Mouse (Mus musculus) heart, embryonic 14.5 days (tissue): ENCODE data around the gene Hadha. TPM values are rescaled to one million over a fixed set of nuclear protein-coding genes. Genes with fewer than 3 reads are reported as not detected.

Experiments
- ATAC-seq: fragments of 200-750 bp; cut with Nextera tagmentation; 2 replicates; pipeline ENCODE4 v1.8.0; 2017; ENCODE audit warnings: low read depth, moderate TSS enrichment; ENCODE audit not compliant: insufficient number of reproducible peaks, insufficient read depth, low FRiP score
- H3K27ac ChIP-seq, 2 experiments: fragments of 200-500 bp in 1 of 2; fragments of 300-500 bp in 1 of 2; sonication (generic) in 1 of 2; replicated peaks in 1 of 2; 2 replicates each; pipeline ENCODE4 v1.5.1; 2012 to 2014; ENCODE audit warnings: low read depth in 2 of 2, low read length in 2 of 2, control low read depth in 1 of 2, mild to moderate bottlenecking in 1 of 2, mixed read lengths in 1 of 2; ENCODE audit not compliant: control insufficient read depth in 1 of 2, insufficient read depth in 1 of 2
- H3K27me3 ChIP-seq: fragments of 300-500 bp; sonication (generic); 2 replicates; pipeline ENCODE4 v1.6.1; 2014; ENCODE audit warnings: mild to moderate bottlenecking, low read length, control low read depth; ENCODE audit not compliant: control insufficient read depth, insufficient read depth
- H3K36me3 ChIP-seq: fragments of 300-500 bp; sonication (generic); 2 replicates; pipeline ENCODE4 v1.6.1; 2014; ENCODE audit warnings: mild to moderate bottlenecking, control low read depth, low read length, mixed read lengths; ENCODE audit not compliant: control insufficient read depth, insufficient read depth
- H3K4me1 ChIP-seq, 2 experiments: fragments of 200-500 bp in 1 of 2; fragments of 300-500 bp in 1 of 2; sonication (generic) in 1 of 2; 2 replicates each; pipeline ENCODE4 v1.6.1; 2012 to 2014; ENCODE audit warnings: low read length in 2 of 2, control low read depth in 1 of 2, mixed read lengths in 1 of 2; ENCODE audit not compliant: control insufficient read depth in 2 of 2, insufficient read depth in 2 of 2
- H3K4me2 ChIP-seq: fragments of 300-500 bp; sonication (generic); 2 replicates; pipeline ENCODE4 v1.6.1; 2014; ENCODE audit warnings: mild to moderate bottlenecking, low read length
- H3K4me3 ChIP-seq, 2 experiments: fragments of 200-500 bp in 1 of 2; fragments of 300-500 bp in 1 of 2; sonication (generic) in 1 of 2; 2 replicates each; pipeline ENCODE4 v1.5.1; 2012 to 2014; ENCODE audit warnings: low read length in 2 of 2, mild to moderate bottlenecking in 2 of 2, control low read depth in 1 of 2, low read depth in 1 of 2, moderate library complexity in 1 of 2; ENCODE audit not compliant: control insufficient read depth in 1 of 2, insufficient read depth in 1 of 2
- H3K9ac ChIP-seq: fragments of 300-500 bp; sonication (generic); 2 replicates; pipeline ENCODE4 v1.6.1; 2014; ENCODE audit warnings: mild to moderate bottlenecking, low read length
- H3K9me3 ChIP-seq: fragments of 300-500 bp; sonication (generic); 2 replicates; pipeline ENCODE4 v1.6.1; 2016; ENCODE audit warnings: low read length, control low read depth; ENCODE audit not compliant: control insufficient read depth
- WGBS: fragments of 180-500 bp; shearing (Covaris S2); extraction: QIAGEN DNeasy Blood & Tissue Kit; methylation state at CpG from one replicate; pipeline ENCODE4 v1.1.7; 2014; 5-methylcytosine and 5-hydroxymethylcytosine counted together
- polyA plus RNA-seq: library from polyadenylated mRNA; unstranded; fragments of >200 nt; fragmentation: Nextera tagmentation; extraction: Ambion mirVana; gene quantifications from 2 replicates; pipeline ENCODE4 v1.2.1, GENCODE M21; 2014

Gene Hadha
- polyA plus RNA-seq, 1 experiment from 2014 or later = 223 TPM

DNA sequence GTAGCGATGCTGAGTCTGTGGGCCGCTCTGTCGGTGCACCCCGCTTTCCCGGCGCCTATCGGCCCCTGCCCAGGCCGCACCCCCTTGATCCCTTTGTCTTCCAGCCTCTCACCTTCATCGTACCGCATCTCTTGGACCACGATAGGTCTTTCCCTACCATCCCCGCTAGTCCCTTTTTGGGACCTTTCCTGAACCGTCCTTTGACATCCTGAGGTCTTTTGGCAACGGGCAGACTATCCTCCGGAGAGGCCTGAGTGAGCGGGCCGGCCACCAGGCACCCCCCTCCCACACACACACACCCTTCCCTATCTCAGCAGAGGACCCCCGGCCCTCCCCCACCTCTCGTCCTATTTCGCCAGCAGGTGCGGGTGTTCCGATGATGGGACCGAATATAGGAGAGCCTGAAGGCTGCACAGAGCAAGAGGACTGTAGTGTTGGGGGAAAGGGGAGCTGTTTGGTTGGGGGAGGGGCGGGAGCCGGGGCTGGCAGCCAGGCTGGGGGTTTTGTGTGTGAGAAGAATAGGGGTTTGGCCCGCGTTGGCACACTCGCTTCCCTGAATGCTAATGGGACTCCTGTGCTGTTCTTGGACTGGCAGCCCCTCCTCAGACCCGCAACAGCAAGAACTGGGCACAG is 49.2 kb downstream of the Hadha start, which contains the start of gene 3110082J24Rik:
TSS of gene 3110082J24Rik (minus strand) at position 419 of the 633 bp plus-strand sequence.
- Histone ChIP-seq H3K27ac (no peak within 1 kb of the TSS), H3K4me1 (peaks cover 9 to 22% of the 10 kb centered on the region in 2 experiments), H3K27me3 (peaks cover 77% of the 10 kb centered on the region), H3K9ac (peak within 1 kb of the TSS; percentile 38; the same call in 1 of the 2 replicates), H3K36me3 (no peaks in the 10 kb centered on the region), H3K4me3 (peak within 1 kb of the TSS; percentile 40 to 49), H3K4me2 (peak within 1 kb of the TSS; percentile 91), H3K9me3 (no peaks in the 10 kb centered on the region)
- ATAC-seq = no peak
- 2% methylated on average over 29 of the region's 29 CpGs for WGBS

DNA sequence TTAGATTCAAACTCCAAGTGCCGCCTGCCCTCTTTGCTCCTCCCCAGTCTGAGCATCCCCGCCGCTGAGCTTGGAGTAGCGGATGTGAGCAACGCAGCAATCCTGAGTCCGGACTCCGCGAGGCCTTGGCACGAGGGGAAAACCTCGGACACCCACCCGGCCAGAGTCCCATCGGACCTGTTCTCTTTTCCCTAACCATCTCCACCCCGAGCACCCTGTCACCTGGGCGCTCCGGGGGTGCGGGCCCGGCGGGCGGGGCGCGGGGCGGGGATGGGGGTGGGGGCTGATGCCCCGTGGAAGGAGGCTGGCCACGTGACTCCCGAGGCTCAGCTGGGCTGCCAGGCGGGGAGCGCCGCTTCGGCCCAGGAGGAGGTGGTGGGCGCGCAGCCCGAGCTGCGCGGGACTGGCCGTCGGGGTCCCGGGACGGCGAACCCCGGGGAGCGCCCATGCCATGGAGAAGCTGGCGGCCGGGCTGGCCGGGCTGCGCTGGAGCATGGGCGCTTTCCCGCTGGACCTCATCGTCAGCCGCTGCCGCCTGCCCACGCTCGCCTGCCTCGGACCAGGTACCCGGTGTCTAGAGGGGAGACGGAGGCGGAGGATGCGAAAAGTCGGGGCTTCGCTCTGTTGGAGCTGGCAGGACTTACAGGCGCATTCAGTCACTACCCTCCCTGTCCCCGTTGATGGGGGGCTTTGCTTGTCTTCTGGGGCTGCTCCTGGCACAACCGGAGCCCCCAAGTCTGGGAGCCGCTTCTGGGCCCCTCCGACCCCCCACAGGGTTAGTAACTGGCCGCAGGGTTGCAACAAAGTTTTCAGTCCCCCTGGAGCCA is 49.9 kb downstream of the Hadha start, which contains the start of gene Garem2:
TSS of gene Garem2 (plus strand) at position 321 of the 827 bp plus-strand sequence.
- no peak within 1 kb of the TSS for H3K27ac ChIP-seq
- H3K9ac ChIP-seq = peak within 1 kb of the TSS; percentile 38; the same call in 1 of the 2 replicates
- H3K4me3 ChIP-seq = peak within 1 kb of the TSS; percentile 40 to 49
- H3K27me3 ChIP-seq = peaks cover 73% of the 10 kb centered on the region
- peaks cover 6 to 15% of the 10 kb centered on the region in 2 experiments; a peak in 3 of 4 replicates for H3K4me1 ChIP-seq
- no peak for ATAC-seq
- H3K36me3 ChIP-seq = no peaks in the 10 kb centered on the region
- peak within 1 kb of the TSS; percentile 91 for H3K4me2 ChIP-seq
- under 1% methylated on average over 63 of the region's 65 CpGs for WGBS
- 0 out of 2 replicates have a peak, but pooled peaks cover 2% of the 10 kb centered on the region for H3K9me3 ChIP-seq

GRCm38 (mm10) chr5:30104339-30104738 is 50.6 kb downstream of the Hadha start:
- H3K4me2 ChIP-seq = peak overlapping the region; percentile 91
- no peak for ATAC-seq
- no peaks in the 10 kb centered on the region for H3K36me3 ChIP-seq
- no peak overlapping the region for H3K9ac ChIP-seq
- H3K27ac ChIP-seq = no peak overlapping the region
- peaks cover 6 to 15% of the 10 kb centered on the region in 2 experiments; a peak in 3 of 4 replicates for H3K4me1 ChIP-seq
- peak overlapping the region in 1 of 2 experiments; percentile 49; a peak in 2 of 4 replicates for H3K4me3 ChIP-seq
- WGBS = 5% methylated on average over 11 of the region's 12 CpGs
- peaks cover 66% of the 10 kb centered on the region for H3K27me3 ChIP-seq
- H3K9me3 ChIP-seq = 0 out of 2 replicates have a peak, but pooled peaks cover 2% of the 10 kb centered on the region

DNA sequence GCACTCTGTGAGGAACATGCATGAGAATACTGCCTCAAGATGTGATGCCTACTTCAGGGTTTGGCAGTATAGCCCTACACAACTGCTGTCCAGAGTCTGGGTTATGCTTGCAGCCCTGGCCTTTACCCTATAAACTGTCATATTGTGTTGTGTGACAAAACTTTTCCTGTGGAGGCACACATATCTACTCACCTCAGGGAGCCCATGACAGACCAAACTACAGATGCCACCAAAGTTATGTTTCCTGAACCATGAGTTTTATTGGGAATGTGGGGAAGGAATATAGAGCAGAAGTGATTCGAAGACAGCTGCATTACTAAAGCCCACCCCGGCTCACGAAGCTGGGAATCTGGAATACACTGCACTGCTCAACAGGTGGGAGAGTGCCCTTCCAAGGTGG is 51.6 kb downstream of the Hadha start:
- ATAC-seq = no peak

GRCm38 (mm10) chr5:30098260-30098659 is 56.7 kb downstream of the Hadha start:
- no peaks in the 10 kb centered on the region for H3K36me3 ChIP-seq
- H3K4me3 ChIP-seq = no peak overlapping the region
- no peak overlapping the region for H3K9ac ChIP-seq
- ATAC-seq = no peak
- no peak overlapping the region for H3K4me2 ChIP-seq
- WGBS = 82% methylated on average over 1 of the region's 1 CpGs
- no peak overlapping the region for H3K27ac ChIP-seq
- peaks cover 9% of the 10 kb centered on the region for H3K27me3 ChIP-seq
- 0 out of 2 replicates have a peak, but pooled peaks cover 2% of the 10 kb centered on the region for H3K9me3 ChIP-seq
- no peaks in the 10 kb centered on the region for H3K4me1 ChIP-seq

More for the DNA sequence above, 51.6 kb downstream of the Hadha start:
- no peak overlapping the region for H3K4me3 ChIP-seq
- H3K27me3 ChIP-seq = peaks cover 58% of the 10 kb centered on the region
- H3K27ac ChIP-seq = no peak overlapping the region
- 76% methylated on average over 3 of the region's 3 CpGs for WGBS
- H3K36me3 ChIP-seq = no peaks in the 10 kb centered on the region
- H3K4me1 ChIP-seq = peaks cover 6 to 15% of the 10 kb centered on the region in 2 experiments; a peak in 3 of 4 replicates
- H3K9ac ChIP-seq = no peak overlapping the region
- no peak overlapping the region for H3K4me2 ChIP-seq
- 0 out of 2 replicates have a peak, but pooled peaks cover 2% of the 10 kb centered on the region for H3K9me3 ChIP-seq

- no peak for ATAC-seq
- H3K36me3 ChIP-seq = no peaks in the 10 kb centered on the region
- no peaks in the 10 kb centered on the region; a peak in 1 of 4 replicates for H3K4me1 ChIP-seq
- no peaks in the 10 kb centered on the region for H3K27me3 ChIP-seq
- no peak overlapping the region for H3K4me2 ChIP-seq
- 71% methylated on average over 6 of the region's 6 CpGs for WGBS
- 0 out of 2 replicates have a peak, but pooled peaks cover 2% of the 10 kb centered on the region for H3K9me3 ChIP-seq
- H3K27ac ChIP-seq = no peak overlapping the region
- H3K4me3 ChIP-seq = no peak overlapping the region
- no peak overlapping the region for H3K9ac ChIP-seq
Observed at GRCm38 (mm10) chr5:30095731-30096130, 59.2 kb downstream of the Hadha start.

GRCm38 (mm10) chr5:30094399-30094798 is 60.6 kb downstream of the Hadha start:
- WGBS = 42% methylated on average over 2 of the region's 2 CpGs
- Histone ChIP-seq H3K9me3 (no peaks in the 10 kb centered on the region), H3K27me3 (no peaks in the 10 kb centered on the region), H3K4me2 (no peak overlapping the region), H3K4me3 (no peak overlapping the region), H3K4me1 (no peaks in the 10 kb centered on the region; a peak in 1 of 4 replicates), H3K36me3 (no peaks in the 10 kb centered on the region), H3K9ac (no peak overlapping the region), H3K27ac (no peak overlapping the region)
- ATAC-seq = no peak
